ENCODE assay signal across 22 mouse cellular contexts in genomic region chr14:116651897-116652296, GRCm38 (mm10).
"Had no signal": no experiment of that assay in that cellular context is flagged by ENCODE, and none has a peak within 500 bp of the region (broad histone marks: within the 10 kb centered on the region; RNA-seq: fewer than 3 reads in every experiment).

No protein-coding gene starts in this region.

- H3K4me1 ChIP-seq: heart, embryonic 13.5 days; heart, embryonic 15.5 days; hindbrain, embryonic 13.5 days; hindbrain, embryonic 15.5 days; intestine, embryonic 15.5 days; limb, embryonic 13.5 days; limb, embryonic 15.5 days; liver, embryonic 12.5 days had no signal

- H3K4me3 ChIP-seq: heart, embryonic 13.5 days; heart, embryonic 15.5 days; hindbrain, embryonic 13.5 days; hindbrain, embryonic 15.5 days; intestine, embryonic 15.5 days; layer of hippocampus, adult 2 months; limb, embryonic 13.5 days; limb, embryonic 15.5 days; liver, embryonic 12.5 days had no signal

- H3K27ac ChIP-seq: heart, embryonic 13.5 days; heart, embryonic 15.5 days; hindbrain, embryonic 13.5 days; hindbrain, embryonic 15.5 days; hindbrain, postnatal 0 days; intestine, embryonic 15.5 days; layer of hippocampus, adult 2 months; limb, embryonic 13.5 days; limb, embryonic 15.5 days; liver, embryonic 12.5 days; liver, embryonic 14.5 days had no signal

- H3K36me3 ChIP-seq: heart, embryonic 13.5 days; heart, embryonic 15.5 days; hindbrain, embryonic 13.5 days; hindbrain, embryonic 15.5 days; intestine, embryonic 15.5 days; limb, embryonic 13.5 days; limb, embryonic 15.5 days; liver, embryonic 12.5 days had no signal

- H3K27me3 ChIP-seq: heart, embryonic 13.5 days; heart, embryonic 15.5 days; hindbrain, embryonic 13.5 days; hindbrain, embryonic 15.5 days; intestine, embryonic 15.5 days; limb, embryonic 13.5 days; limb, embryonic 15.5 days; liver, embryonic 12.5 days had no signal

- DNase-seq: gastrocnemius, postnatal 14 days; gastrocnemius, postnatal 36 days; heart, adult 18-20 months; heart, postnatal 14 days; heart, postnatal 36 days; kidney, adult 18-20 months; kidney, adult 8-10 months; kidney, postnatal 10 days; kidney, postnatal 25 days; kidney, postnatal 4 days; left cerebral cortex, postnatal 4 days had no signal

- H3K9me3 ChIP-seq: heart, embryonic 13.5 days; heart, embryonic 15.5 days; hindbrain, embryonic 13.5 days; hindbrain, embryonic 15.5 days; intestine, embryonic 15.5 days; limb, embryonic 13.5 days; limb, embryonic 15.5 days; liver, embryonic 12.5 days had no signal
